Mouse (Mus musculus): ENCODE measurements around the gene Gucy1b1. TPM values are rescaled to one million over a fixed set of nuclear protein-coding genes. Genes with fewer than 3 reads are reported as not detected.

Gucy1b1 gene
- polyA plus RNA-seq (2017; shearing (Covaris generic)): 1 to 10 TPM in 1 of 2 experiments, under 1 TPM in 1; 0.47 to 8.7 TPM

GRCm38 (mm10) chr3:82074201-82074851 is at the start of gene Gucy1b1:
TSS of gene Gucy1b1 (minus strand) at chr3:82074689.

Other genes starting within 250 kb of the Gucy1b1 start
- 10 to 100 TPM; 43.9 to 52.4 TPM for gene Ctso, start 142.1 kb downstream of the Gucy1b1 start, polyA plus RNA-seq (2017; shearing (Covaris generic))
- 1 to 10 TPM in 1 of 2 experiments, not detected in 1; 1.1 TPM for gene Tdo2, start 98.5 kb downstream of the Gucy1b1 start, polyA plus RNA-seq (2017; shearing (Covaris generic))
- not detected for gene Asic5, start 92.4 kb downstream of the Gucy1b1 start, polyA plus RNA-seq (2017; shearing (Covaris generic))
- 10 to 100 TPM in 1 of 2 experiments, 1 to 10 TPM in 1; 1.3 to 11.2 TPM for gene Gucy1a1, start 71.1 kb upstream of the Gucy1b1 start, polyA plus RNA-seq (2017; shearing (Covaris generic))

All from activated CD4-positive, CD25-positive, alpha-beta regulatory T cell (primary cell).